Mouse (Mus musculus): ENCODE results near the gene Ywhag.

GRCm38 (mm10) chr5:135873753-135874152, 60.7 kb downstream of the Ywhag start:
- TF ChIP-seq CTCF (IDR thresholded peaks at IDR 0.05; ENCODE audit: low read depth) (no peak), EP300 (IDR thresholded peaks at IDR 0.05; ENCODE audit: low read depth) (no peak)
